9 mouse cellular contexts compared by ENCODE assay signal in genomic region chr5:137351058-137351380, GRCm38 (mm10). TPM values are rescaled to one million over a fixed set of nuclear protein-coding genes. Genes with fewer than 3 reads are reported as not detected.
DNase-seq lines count a peak whose midpoint lies in the region; ATAC-seq and TF ChIP-seq lines count a peak whose summit lies in the region.
"Had no signal": no experiment of that assay in that cellular context is flagged by ENCODE, and none has a peak within 500 bp of the region (broad histone marks: within the 10 kb centered on the region; RNA-seq: fewer than 3 reads in every experiment).

No protein-coding gene starts in this region.

- no peak for DNase-seq in heart, adult 8-10 months (ENCODE audit: low spot score)
- peak; percentile 55 for DNase-seq in embryo, embryonic 11 days
- DNase-seq in hindbrain, postnatal 0 days (ENCODE audit: low spot score) = no peak
- no peak for DNase-seq in urinary bladder, adult 2 months (ENCODE audit: low spot score)
- DNase-seq in thymus, postnatal 0 days (ENCODE audit: low spot score) = no peak

- peak overlapping the region; percentile 98 for H3K27ac ChIP-seq in heart, embryonic 15.5 days
- H3K27ac ChIP-seq in hindbrain, postnatal 0 days = peak overlapping the region; percentile 62
- 0 out of 2 replicates have a peak overlapping the region, but pooled peaks have one; percentile 44 for H3K27ac ChIP-seq in midbrain, embryonic 15.5 days

- 6% methylated on average over 8 of the region's 8 CpGs for WGBS in heart, embryonic 15.5 days
- 5% methylated on average over 8 of the region's 8 CpGs for WGBS in hindbrain, postnatal 0 days
- WGBS in midbrain, embryonic 15.5 days = 4% methylated on average over 8 of the region's 8 CpGs

- peaks cover 59% of the 10 kb centered on the region for H3K4me1 ChIP-seq in heart, embryonic 15.5 days (replicated peaks)
- H3K4me1 ChIP-seq in hindbrain, postnatal 0 days (ENCODE audit: insufficient read depth, low read length) = 0 out of 2 replicates have a peak, but pooled peaks cover 15% of the 10 kb centered on the region
- peaks cover 38% of the 10 kb centered on the region for H3K4me1 ChIP-seq in midbrain, embryonic 15.5 days

- peak overlapping the region; percentile 97 for H3K9ac ChIP-seq in heart, embryonic 15.5 days
- peak overlapping the region; percentile 55 for H3K9ac ChIP-seq in hindbrain, postnatal 0 days (replicated peaks; ENCODE audit: low read length)
- 0 out of 2 replicates have a peak overlapping the region, but pooled peaks have one; percentile 8 for H3K9ac ChIP-seq in midbrain, embryonic 15.5 days

- peak overlapping the region; percentile 83 for H3K4me3 ChIP-seq in heart, embryonic 15.5 days
- peak overlapping the region; percentile 57 for H3K4me3 ChIP-seq in hindbrain, postnatal 0 days (ENCODE audit: low read length)
- H3K4me3 ChIP-seq in midbrain, embryonic 15.5 days = peak overlapping the region; percentile 49

- peak overlapping the region; percentile 88 for H3K4me2 ChIP-seq in heart, embryonic 15.5 days
- peak overlapping the region; percentile 86 for H3K4me2 ChIP-seq in hindbrain, postnatal 0 days (ENCODE audit: low read depth, low read length)
- peak overlapping the region; percentile 95 for H3K4me2 ChIP-seq in midbrain, embryonic 15.5 days

- H3K36me3 ChIP-seq in heart, embryonic 15.5 days = peaks cover 20% of the 10 kb centered on the region
- H3K36me3 ChIP-seq in hindbrain, postnatal 0 days (ENCODE audit: insufficient read depth, low read length) = no peaks in the 10 kb centered on the region
- no peaks in the 10 kb centered on the region for H3K36me3 ChIP-seq in midbrain, embryonic 15.5 days (replicated peaks)

- H3K9me3 ChIP-seq in heart, embryonic 15.5 days (replicated peaks) = no peaks in the 10 kb centered on the region
- no peaks in the 10 kb centered on the region for H3K9me3 ChIP-seq in hindbrain, postnatal 0 days (ENCODE audit: low read length)
- H3K9me3 ChIP-seq in midbrain, embryonic 15.5 days = no peaks in the 10 kb centered on the region

- H3K27me3 ChIP-seq in heart, embryonic 15.5 days = no peaks in the 10 kb centered on the region
- H3K27me3 ChIP-seq in hindbrain, postnatal 0 days (ENCODE audit: insufficient read depth, low read length) = 0 out of 2 replicates have a peak, but pooled peaks cover 6% of the 10 kb centered on the region
- peaks cover 16% of the 10 kb centered on the region; the same call in 1 of the 2 replicates for H3K27me3 ChIP-seq in midbrain, embryonic 15.5 days (replicated peaks)

- no peak for TF ChIP-seq CTCF in hindbrain, postnatal 0 days (IDR thresholded peaks at IDR 0.05; ENCODE audit: low read depth)

- no peak for ATAC-seq in heart, embryonic 15.5 days (replicated peaks; ENCODE audit: insufficient number of reproducible peaks, insufficient read depth, low FRiP score, low read depth)
- no peak for ATAC-seq in hindbrain, postnatal 0 days
- no peak for ATAC-seq in midbrain, embryonic 15.5 days (replicated peaks)
- no peak for ATAC-seq in inflammation-experienced regulatory T-cells, adult 6 months

RNA-seq across cellular contexts. Expression of gene Ephb4, which starts 1.1 kb away (rescaled TPM):
- 32.9 and 42.9 TPM in 2 replicates for polyA plus RNA-seq in heart, embryonic 15.5 days (2015; fragmentation: Nextera tagmentation; extraction: Ambion mirVana)
- total RNA-seq in heart, adult 8-10 months (2022) = 10 to 100 TPM; 43.7 to 47.3 (median 46.3) TPM
- total RNA-seq in hindbrain, postnatal 0 days (2014; rRNA removed) = 18.3 and 18.9 TPM in 2 replicates
- polyA plus RNA-seq in hindbrain, postnatal 0 days (2015; fragmentation: Nextera tagmentation; extraction: Ambion mirVana) = 4.8 and 5.5 TPM in 2 replicates
- polyA plus RNA-seq in midbrain, embryonic 15.5 days (2015; fragmentation: Nextera tagmentation; extraction: Ambion mirVana) = 6.8 and 8.7 TPM in 2 replicates
- 24.2 and 31.4 TPM in 2 replicates for polyA plus RNA-seq in urinary bladder, adult 2 months (2012; rRNA removed)
- polyA plus RNA-seq in inflammation-experienced regulatory T-cells, adult 6 months (2017; shearing (Covaris generic)) = not detected
- polyA plus RNA-seq in thymus, postnatal 0 days (2015; fragmentation: Nextera tagmentation; extraction: Ambion mirVana) = 6.6 and 8.0 TPM in 2 replicates
- total RNA-seq: common myeloid progenitor, adult 5-6 weeks had no signal

RNA-seq across cellular contexts. Expression of gene Slc12a9, which starts 17.6 kb away (rescaled TPM):
- 6.5 and 10.4 TPM in 2 replicates for polyA plus RNA-seq in heart, embryonic 15.5 days (2015; fragmentation: Nextera tagmentation; extraction: Ambion mirVana)
- 1 to 10 TPM; 1.3 to 2.1 (median 2.0) TPM for total RNA-seq in heart, adult 8-10 months (2022)
- total RNA-seq in hindbrain, postnatal 0 days (2014; rRNA removed) = 32.6 and 41.3 TPM in 2 replicates
- 27.3 and 27.6 TPM in 2 replicates for polyA plus RNA-seq in hindbrain, postnatal 0 days (2015; fragmentation: Nextera tagmentation; extraction: Ambion mirVana)
- 27.7 and 29.5 TPM in 2 replicates for polyA plus RNA-seq in midbrain, embryonic 15.5 days (2015; fragmentation: Nextera tagmentation; extraction: Ambion mirVana)
- 16.6 and 17.1 TPM in 2 replicates for polyA plus RNA-seq in urinary bladder, adult 2 months (2012; rRNA removed)
- 10 to 100 TPM in 2 of 3 experiments, 1 to 10 TPM in 1; 6.0 to 15.2 (median 11.0) TPM for polyA plus RNA-seq in inflammation-experienced regulatory T-cells, adult 6 months (2017; shearing (Covaris generic))
- polyA plus RNA-seq in thymus, postnatal 0 days (2015; fragmentation: Nextera tagmentation; extraction: Ambion mirVana) = 7.0 and 9.5 TPM in 2 replicates

RNA-seq across cellular contexts. Expression of gene Trip6, which starts 36.8 kb away (rescaled TPM):
- 37.7 and 53.3 TPM in 2 replicates for polyA plus RNA-seq in heart, embryonic 15.5 days (2015; fragmentation: Nextera tagmentation; extraction: Ambion mirVana)
- 10 to 100 TPM; 11.5 to 13.2 (median 12.4) TPM for total RNA-seq in heart, adult 8-10 months (2022)
- 14.3 and 15.0 TPM in 2 replicates for total RNA-seq in hindbrain, postnatal 0 days (2014; rRNA removed)
- polyA plus RNA-seq in hindbrain, postnatal 0 days (2015; fragmentation: Nextera tagmentation; extraction: Ambion mirVana) = 13.9 and 15.5 TPM in 2 replicates
- 14.7 and 19.1 TPM in 2 replicates for polyA plus RNA-seq in midbrain, embryonic 15.5 days (2015; fragmentation: Nextera tagmentation; extraction: Ambion mirVana)
- 54.5 and 62.8 TPM in 2 replicates for polyA plus RNA-seq in urinary bladder, adult 2 months (2012; rRNA removed)
- polyA plus RNA-seq in inflammation-experienced regulatory T-cells, adult 6 months (2017; shearing (Covaris generic)) = 1 to 10 TPM; 1.4 to 1.7 (median 1.6) TPM
- 17.1 and 17.4 TPM in 2 replicates for polyA plus RNA-seq in thymus, postnatal 0 days (2015; fragmentation: Nextera tagmentation; extraction: Ambion mirVana)

RNA-seq across cellular contexts. Expression of gene Srrt, which starts 43.5 kb away (rescaled TPM):
- 70.5 and 95.7 TPM in 2 replicates for polyA plus RNA-seq in heart, embryonic 15.5 days (2015; fragmentation: Nextera tagmentation; extraction: Ambion mirVana)
- 10 to 100 TPM; 54.4 to 62.6 (median 60.3) TPM for total RNA-seq in heart, adult 8-10 months (2022)
- 82.9 and 98.9 TPM in 2 replicates for total RNA-seq in hindbrain, postnatal 0 days (2014; rRNA removed)
- 55.5 and 57.0 TPM in 2 replicates for polyA plus RNA-seq in hindbrain, postnatal 0 days (2015; fragmentation: Nextera tagmentation; extraction: Ambion mirVana)
- polyA plus RNA-seq in midbrain, embryonic 15.5 days (2015; fragmentation: Nextera tagmentation; extraction: Ambion mirVana) = 106 and 107 TPM in 2 replicates
- 163 and 168 TPM in 2 replicates for polyA plus RNA-seq in urinary bladder, adult 2 months (2012; rRNA removed)
- 10 to 100 TPM; 58.1 to 76.1 (median 61.2) TPM for polyA plus RNA-seq in inflammation-experienced regulatory T-cells, adult 6 months (2017; shearing (Covaris generic))
- 114 and 118 TPM in 2 replicates for polyA plus RNA-seq in thymus, postnatal 0 days (2015; fragmentation: Nextera tagmentation; extraction: Ambion mirVana)

RNA-seq across cellular contexts. Expression of gene Ufsp1, which starts 56.6 kb away (rescaled TPM):
- 6.1 and 11.2 TPM in 2 replicates for polyA plus RNA-seq in heart, embryonic 15.5 days (2015; fragmentation: Nextera tagmentation; extraction: Ambion mirVana)
- 10 to 100 TPM in 2 of 4 experiments, 1 to 10 TPM in 2; 7.7 to 10.4 (median 9.7) TPM for total RNA-seq in heart, adult 8-10 months (2022)
- 35.5 TPM in 2 replicates for total RNA-seq in hindbrain, postnatal 0 days (2014; rRNA removed)
- 32.1 and 33.3 TPM in 2 replicates for polyA plus RNA-seq in hindbrain, postnatal 0 days (2015; fragmentation: Nextera tagmentation; extraction: Ambion mirVana)
- polyA plus RNA-seq in midbrain, embryonic 15.5 days (2015; fragmentation: Nextera tagmentation; extraction: Ambion mirVana) = 18.2 and 18.7 TPM in 2 replicates
- polyA plus RNA-seq in urinary bladder, adult 2 months (2012; rRNA removed) = 8.2 and 9.0 TPM in 2 replicates
- polyA plus RNA-seq in inflammation-experienced regulatory T-cells, adult 6 months (2017; shearing (Covaris generic)) = 1 to 10 TPM in 2 of 3 experiments, under 1 TPM in 1; 0.32 to 2.0 (median 1.5) TPM
- 16.6 and 21.0 TPM in 2 replicates for polyA plus RNA-seq in thymus, postnatal 0 days (2015; fragmentation: Nextera tagmentation; extraction: Ambion mirVana)

Comparison
In these comparisons a context has a peak if more than half of its experiments do, and no peak if none do; other contexts are left out.
1. H3K27ac ChIP-seq: peak in every context shown above with its lines; median percentile 98 in heart, embryonic 15.5 days; 62 in hindbrain, postnatal 0 days; 44 in midbrain, embryonic 15.5 days.
2. H3K9ac ChIP-seq: peak in every context shown above with its lines; median percentile 97 in heart, embryonic 15.5 days; 55 in hindbrain, postnatal 0 days; 8 in midbrain, embryonic 15.5 days.